Mouse (Mus musculus) kidney, postnatal 25 days (tissue): ENCODE results near the gene Zfyve19.

Experiments
- DNase-seq, 2 experiments: peaks; one replicate each; pipeline ENCODE4 v3.0.0; 2021; ENCODE audit warnings: mixed read lengths in 2 of 2

Gene Zfyve19

DNA sequence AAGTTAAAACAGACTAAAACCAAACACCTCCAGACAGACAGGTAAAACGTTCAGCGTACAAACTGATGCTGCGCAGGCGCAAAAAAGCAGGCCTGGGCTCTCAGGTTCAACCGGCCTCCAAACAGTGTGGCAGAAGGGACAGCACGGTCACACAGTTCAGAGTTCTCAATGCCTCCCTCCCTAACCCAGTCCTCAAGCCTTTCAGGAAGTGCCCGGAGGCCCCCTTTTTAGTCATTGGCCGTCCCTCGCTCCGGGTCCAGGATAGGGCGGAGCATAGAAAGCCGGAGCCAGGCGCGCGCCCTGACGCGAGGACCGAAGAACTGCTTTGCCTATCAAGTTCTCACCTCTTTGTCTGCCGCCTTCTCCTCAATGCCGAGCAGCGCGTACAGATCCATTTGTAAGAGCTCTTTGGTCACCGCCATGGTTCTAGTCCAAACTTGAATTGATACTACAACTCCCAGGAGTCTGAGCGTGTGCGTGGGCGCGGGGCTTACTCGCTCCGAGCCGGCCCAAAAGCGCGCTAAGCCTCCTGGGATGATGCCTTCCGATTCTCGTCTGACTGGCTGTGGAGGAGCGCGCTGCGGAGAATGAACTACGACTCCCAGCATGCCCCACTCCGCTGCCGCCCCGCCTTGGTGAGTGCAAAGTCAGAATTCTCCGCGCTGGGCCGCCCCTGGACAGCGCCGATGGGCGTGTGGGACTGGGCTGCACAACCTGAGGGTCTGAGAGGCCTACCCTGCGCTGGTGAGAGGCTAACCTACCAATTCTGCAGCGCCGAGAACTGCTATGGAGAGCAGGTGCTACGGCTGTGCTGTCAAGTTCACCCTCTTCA is at the start of gene Zfyve19, which contains the start of gene Dnajc17:
TSS of gene Zfyve19 (plus strand) at position 274 of the 832 bp plus-strand sequence.
TSS of gene Dnajc17 (minus strand) at position 452 of the 832 bp plus-strand sequence.
- DNase-seq = peak; percentile 96 to 98

DNA sequence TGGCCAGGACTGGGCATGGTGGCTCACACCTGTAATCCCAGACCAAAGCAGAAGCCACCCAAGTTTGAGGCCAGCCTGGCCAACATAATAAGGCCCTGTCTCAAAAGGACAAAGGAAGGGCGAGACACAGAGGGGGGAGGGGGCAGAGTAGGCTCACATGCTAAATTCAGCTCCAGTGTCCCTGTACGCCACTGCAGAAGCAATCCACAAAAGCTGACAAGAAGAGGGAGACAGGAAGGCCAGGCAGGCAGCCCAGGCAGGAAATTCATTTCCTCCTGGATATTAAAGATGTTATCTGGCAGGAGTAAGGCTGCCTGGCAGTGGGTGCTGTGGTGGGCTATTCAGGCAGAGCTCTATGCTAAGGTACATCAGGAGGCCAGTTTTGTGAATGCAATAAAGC is 47.2 kb upstream of the Zfyve19 start:
- DNase-seq = peak; percentile 57 to 78

DNA sequence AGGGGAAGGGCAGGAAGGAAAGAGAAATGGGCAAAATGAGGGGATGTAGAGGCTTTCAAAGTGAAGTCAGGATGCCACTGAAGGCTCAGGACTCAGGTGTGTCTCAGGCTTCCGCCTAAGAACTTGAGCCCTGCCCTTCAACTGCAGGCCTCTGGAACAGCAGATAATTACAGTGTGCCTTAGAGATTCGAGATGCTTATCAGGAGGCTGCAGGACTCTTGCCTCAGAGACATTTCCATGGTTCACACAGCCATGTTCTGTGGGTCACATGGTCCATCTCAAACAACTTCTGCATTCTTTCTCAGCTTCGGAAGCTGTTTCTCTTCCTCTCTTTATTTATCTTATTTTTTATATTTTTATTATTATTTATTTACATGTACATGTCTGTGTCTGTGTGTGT is 45.3 kb upstream of the Zfyve19 start:
- no peak for DNase-seq

DNA sequence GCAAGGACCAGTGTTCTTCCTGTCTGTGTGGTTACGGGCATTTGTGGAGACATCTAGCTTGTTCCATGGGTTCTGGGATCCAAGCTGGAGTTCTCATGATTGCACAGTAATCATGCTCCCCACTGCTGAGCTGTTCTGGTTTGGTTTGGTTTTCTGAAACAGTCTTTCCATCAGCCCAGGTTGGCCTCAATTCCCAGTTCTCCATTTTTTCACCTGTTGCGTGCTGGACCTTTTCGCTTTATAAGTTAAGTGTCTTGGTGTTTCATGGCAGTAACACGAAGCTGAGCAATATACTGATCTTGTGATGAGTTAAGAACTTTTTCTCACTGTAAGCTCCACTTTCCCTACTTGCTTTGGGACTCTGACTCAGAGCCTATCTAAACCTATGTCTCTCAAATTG is 44.4 kb upstream of the Zfyve19 start:
- no peak for DNase-seq

DNA sequence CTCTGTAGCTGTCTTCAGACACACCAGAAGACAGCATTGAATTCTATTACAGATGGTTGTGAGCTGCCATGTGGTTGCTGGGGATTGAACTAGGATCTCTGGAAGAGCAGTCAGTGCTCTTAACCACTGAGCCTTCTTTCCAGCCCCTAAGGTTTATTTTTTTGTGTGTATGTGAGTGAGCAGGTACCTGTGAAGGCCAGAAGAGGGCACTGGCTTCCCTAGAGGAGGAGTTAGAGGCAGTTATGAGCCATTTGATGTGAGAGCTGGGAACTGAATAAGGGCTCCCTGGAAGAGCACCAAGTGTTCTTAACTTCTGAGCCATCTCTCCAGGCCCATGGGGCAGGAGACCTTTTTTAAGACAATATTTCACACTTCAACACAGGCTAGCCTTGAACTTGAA is 43.0 kb upstream of the Zfyve19 start:
- DNase-seq = no peak

DNA sequence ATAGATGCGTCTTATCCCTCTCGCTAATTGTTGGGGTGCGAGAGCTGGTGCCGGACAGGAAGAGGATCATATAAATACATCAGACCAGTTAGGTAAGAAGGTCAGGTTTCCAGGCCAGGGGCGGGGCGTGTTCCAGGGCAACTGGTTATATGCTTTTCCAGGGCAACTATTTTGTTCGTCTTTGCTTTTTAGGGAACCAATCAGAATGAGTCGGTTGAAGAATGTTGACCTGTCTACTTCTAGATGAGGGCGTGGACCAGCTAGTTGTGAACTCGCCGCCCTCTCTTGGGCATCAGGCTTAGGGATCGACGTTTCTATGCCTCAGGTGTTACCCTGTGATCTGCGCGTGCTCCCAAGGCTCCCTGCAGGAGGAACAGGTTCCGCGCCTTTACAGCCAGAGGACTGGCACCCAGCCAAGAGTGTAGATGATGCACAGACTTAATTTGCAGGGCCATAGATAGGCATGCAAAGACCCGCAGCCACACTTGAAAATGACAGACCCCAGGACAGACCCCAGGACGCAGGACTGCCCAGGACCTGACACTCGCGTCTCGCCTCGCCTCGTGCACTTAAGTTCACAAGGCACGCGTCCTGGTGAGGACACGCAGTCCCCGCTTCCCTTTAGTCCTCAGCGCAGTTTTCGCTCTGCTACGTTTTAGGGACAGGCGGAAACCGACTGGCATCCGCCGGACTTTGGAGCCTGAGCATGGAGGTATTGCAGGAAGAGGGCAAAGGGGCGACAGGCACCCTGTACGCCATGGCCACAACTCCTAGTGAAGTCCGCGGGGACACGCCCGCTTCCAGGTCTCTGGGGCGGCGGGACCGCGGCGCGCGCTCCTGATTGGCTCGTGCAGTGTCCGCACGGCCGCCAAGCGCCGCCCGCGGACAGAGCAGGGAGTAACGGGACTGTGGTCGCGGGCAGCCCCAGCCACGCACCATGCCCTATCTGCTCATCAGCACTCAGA is 41.2 kb upstream of the Zfyve19 start, which contains the start of gene Gchfr:
TSS of gene Gchfr (plus strand) at position 873 of the 965 bp plus-strand sequence.
- peak; percentile 83 to 94 for DNase-seq

DNA sequence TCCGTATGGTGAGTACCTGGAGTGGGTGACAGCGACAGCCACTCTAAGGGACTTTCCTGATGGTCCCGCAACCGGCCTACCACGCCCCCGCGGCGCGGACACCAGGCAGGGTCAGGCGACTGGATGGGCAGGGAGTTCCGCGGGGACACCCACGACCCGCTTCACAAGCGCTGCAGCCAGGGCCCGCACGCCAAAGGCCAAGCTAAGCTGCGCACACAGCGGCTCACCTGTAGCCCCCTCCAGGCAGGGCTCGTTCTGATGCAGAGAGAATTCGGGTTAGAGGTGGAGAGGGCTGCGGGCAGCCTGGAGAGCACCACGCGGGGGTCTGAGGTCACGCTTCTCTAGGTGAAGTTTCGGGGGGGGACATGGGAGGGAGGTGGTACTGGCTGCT is 40.6 kb upstream of the Zfyve19 start:
- DNase-seq = no peak

DNA sequence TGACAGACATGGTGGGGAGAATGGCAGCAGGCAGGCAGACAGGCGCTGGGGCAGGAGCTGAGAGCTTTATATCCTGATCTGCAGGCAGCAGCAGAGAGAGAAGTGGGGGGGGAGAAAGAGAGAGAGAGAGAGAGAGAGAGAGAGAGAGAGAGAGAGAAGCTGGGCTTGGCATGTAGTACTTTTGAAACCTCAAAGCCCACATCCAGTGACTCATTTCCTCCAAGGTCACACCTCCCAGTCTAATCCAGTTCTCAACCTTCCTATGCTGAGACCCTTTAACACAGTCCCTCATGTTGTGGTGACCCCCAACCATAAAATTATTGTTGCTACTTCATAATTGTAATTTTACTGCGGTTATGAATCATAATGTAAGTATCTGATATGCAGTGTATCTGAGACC is 38.1 kb upstream of the Zfyve19 start:
- no peak for DNase-seq

DNA sequence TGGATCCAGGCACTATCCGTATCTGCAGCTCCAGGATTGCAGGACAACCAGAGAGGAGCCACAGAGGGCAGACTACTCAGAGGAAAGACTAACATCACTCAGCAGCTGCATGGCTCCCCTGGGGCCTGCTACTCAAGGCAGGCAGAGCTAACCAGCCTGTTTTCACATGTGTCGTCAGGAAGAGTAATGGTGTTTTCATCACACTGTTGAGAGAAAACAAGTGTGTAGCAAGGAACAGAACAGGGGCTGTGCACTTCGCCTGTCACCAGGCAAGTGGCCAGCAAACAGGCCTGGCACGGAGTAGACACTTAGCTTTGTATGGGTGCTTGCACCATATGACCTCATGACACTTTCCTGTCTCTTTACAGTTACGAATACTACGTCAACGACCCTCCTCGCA is 36.8 kb upstream of the Zfyve19 start:
- DNase-seq = no peak

DNA sequence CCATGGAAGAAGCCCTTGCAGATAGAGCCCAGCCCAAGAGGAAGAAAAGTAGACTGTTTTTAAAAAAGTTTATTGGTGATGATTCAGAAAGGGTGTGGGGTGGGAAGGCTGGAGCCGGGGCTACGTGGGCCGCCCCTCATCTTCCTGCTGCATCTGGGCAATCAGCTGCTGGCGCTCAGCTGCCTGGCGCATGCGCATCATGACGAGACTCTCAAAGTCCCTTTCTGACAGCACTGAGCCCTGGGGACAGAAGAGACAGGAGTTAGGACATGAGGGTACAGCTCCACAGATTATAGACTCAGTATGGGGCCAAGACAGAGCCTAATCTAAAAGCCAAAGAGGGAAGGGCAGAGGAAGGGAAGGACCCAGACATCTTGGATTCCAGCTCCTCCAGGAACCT is 36.0 kb upstream of the Zfyve19 start:
- no peak for DNase-seq

DNA sequence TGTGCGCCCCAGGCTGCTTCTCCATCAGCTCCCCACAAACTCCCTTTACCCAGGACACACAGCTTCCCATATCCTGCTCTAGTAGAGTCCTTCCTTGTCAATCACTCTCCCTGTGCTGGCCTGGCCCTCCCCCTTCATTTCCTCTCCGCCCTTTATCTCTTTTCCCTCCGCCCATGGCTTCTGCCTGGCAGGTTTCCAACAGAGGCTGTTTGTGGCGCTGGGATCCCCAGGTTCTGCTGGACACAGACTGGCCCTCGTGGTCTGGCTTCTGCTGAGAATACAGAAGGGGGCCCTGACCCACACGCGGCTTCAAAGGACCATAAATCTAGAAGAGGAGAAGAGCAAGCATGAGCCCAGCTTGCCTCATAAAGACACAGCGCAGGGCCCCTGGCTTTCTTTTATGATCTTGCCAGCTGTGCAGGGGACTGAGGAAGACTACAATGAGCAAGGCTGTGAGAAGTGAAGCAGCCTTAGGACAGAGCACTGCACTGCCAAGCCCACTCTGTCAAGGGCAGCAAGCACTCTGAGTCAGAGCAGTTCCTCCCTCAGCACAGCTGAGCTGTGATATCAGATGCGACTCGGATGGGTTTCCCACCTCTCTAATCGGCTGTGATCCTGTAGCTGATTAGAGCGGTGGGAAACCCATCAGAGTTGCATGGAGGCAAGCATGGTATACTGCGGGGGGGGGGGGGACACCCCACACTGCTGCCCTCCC is 35.4 kb upstream of the Zfyve19 start:
- peak; percentile 85 for DNase-seq

DNA sequence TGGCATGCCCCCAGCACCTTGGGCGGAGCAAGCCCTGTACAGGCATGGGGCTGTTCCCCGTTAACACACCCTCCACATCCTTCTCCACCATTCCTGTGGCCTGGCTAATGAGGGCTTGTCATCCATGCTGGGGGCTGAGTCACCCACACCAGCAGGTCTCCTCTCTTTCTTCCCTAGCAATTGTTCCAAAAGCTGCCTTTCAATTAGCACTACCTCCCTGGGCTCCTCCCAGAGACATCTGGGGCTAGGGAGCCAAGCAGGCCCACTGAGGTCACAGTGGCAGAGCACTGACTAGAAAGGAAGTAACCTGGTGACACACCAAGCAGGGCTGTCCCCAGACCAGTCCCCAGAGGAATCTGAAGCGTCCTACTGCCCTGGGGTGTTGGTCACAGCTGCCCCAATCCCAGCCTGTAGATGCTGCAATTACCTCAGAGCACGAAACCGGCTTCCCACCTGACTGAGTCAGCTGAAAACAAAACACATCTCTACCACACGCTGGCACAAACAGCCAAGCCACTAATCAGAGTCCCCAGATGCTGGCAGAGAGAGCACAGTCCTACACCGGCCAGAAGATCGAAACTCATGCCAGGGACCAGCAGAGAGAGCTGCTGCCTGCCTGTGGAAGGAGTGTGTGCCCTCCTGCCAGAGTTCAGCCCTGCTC is 34.3 kb upstream of the Zfyve19 start, which contains the start of gene Gm14137:
TSS of gene Gm14137 (plus strand) at position 519 of the 661 bp plus-strand sequence.
- DNase-seq = no peak

DNA sequence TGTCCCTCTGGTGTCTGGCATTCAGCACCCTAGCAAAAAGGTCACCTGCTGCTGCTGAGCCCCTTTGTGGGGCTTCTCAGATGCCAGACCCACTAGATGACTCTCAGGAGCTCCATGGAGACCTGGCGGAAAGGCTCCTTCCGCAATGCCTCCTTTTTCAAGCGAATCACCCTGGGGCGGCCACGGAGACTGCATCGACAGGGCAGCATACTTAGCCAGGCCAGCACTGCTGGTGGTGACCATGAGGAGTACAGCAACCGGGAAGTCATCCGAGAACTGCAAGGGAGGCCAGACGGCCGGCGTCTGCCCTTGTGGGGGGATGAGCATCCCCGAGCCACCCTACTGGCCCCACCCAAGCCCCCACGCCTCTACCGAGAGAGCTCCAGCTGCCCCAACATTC is 33.6 kb upstream of the Zfyve19 start:
- no peak for DNase-seq

DNA sequence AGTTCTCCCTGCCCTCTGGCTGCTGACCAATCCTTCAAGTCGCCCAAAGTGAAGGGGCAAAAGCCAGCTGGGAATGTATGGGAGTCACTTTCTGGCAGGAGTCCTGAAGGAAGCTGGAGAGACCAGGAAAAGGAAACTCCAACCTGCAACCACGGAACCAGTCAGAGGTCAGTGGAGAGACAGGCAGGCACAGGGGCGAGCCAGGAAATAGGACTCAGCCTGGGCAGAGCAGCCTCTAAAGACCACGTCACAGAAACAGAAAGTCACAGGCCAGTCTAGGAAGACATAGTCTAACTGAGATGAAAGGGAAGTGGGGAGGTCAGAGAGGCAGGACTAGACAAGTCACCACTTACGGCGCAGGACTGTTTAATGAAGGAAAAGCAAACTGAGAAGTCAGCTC is 32.8 kb upstream of the Zfyve19 start:
- DNase-seq = peak; percentile 35 to 62

DNA sequence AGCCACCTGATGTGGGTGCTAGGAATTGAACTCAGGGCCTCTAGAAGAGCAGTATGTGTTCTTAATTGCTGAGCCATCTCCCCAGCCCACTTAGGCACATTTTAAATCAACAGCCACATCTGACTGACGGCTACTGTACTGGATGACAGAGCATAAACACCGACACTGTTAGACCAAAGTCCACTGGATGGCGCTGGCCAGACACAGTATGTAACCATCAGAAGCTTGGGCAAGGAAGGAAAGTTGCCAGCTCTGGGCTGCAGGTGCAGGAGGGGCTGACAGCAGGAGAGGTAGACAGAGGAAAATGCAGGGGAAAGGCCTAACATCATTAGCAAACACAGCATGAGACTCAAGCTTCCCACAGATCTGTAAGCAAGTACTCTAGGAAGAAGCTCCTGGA is 31.7 kb upstream of the Zfyve19 start:
- peak; percentile 48 to 72 for DNase-seq

DNA sequence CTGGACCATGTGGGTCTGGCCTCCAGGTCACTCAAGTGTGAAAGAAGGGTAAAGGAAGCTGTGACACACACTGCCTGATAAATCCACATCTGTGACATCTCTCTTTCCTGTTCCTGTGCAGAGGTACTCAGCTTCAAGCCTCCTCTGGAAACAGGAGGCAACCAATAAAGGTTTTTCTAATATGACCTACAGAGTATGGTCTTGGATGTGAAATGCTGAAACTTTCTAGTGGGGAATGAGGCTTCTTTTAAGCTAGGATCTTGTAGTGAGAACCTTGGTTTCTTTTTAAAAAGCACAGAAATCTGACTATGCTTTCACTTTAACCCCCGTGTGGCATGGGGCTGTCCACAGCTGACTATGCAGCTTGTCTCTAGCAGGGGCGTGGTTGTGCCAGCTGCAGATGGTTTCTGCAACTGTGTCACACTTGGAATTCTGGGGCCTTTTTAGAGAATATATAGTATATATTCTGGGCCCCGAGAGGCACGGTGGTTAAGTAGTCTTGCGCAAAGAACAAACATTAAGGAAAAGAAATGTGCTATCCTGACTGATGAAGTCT is 31.0 kb upstream of the Zfyve19 start:
- DNase-seq = no peak

DNA sequence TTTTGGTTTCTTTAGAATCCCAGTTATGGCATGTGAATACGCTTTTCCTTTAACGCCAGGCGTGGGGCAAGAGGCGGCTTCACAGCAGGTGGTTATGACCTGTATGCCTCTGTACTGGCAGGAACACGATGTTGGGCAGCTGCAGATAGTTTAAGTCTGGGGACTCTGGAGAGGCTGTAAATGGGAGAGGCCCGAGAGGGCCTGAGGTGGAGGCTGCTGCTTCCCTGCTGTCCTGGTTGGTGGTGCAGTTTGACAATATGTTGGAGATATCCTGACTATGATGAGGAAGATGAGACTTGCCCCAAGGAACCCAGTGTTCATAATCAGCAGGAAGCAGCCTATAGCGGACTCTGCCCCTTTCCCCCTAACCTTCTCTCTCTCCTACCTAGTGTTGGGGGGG is 25.5 kb upstream of the Zfyve19 start:
- DNase-seq = no peak

DNA sequence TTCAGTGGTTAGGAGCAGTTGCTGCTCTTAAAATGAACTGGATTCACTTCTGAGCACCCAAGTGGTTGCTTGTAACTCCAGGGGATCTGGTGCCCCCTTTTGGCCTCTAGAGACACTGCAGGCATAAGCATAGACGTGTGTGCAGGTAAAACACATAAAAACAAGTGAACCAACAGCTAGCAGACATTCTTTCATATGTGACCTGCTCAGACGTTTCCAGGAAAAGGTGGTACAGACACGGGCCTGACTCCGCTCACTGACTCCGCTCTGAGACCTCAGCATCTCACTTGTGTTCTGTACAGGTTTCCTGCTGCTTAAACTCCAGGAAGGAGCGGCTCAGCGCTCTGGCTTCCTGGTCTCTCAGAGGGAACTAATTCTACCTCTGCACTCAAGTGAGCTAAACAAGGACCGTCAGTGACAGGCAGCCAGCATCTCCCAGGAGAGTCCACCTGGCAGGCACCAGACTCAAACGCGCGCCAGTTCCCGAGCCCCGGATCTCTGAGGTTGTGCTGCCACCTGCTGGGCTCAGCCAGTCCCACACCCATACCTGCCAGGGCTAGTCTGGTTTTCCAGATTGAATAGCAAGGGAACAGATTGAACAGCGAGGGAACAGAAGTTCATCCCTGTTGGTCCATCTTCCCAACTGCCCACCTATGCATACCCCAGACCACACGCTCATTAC is 19.2 kb upstream of the Zfyve19 start:
- DNase-seq = peak; percentile 86 to 91

DNA sequence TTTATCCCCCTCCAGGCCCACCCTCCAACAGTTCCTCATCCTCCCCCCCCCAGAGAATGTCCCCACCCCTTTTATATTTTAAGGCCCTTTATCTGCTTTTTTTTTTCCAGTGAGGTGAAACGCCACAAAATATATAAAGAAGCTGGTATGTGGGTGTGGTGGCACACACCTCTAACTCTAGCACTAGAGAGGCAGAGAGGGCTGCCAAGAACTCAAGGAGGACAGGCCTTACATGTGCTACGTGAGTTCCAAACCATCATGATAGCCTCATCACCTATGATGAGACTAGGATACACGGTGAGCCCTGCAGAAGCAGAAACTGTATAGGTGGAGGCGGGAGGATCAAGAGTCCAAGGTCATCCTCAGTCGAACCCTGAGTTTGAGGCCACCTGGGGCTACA is 17.4 kb upstream of the Zfyve19 start:
- DNase-seq = no peak

DNA sequence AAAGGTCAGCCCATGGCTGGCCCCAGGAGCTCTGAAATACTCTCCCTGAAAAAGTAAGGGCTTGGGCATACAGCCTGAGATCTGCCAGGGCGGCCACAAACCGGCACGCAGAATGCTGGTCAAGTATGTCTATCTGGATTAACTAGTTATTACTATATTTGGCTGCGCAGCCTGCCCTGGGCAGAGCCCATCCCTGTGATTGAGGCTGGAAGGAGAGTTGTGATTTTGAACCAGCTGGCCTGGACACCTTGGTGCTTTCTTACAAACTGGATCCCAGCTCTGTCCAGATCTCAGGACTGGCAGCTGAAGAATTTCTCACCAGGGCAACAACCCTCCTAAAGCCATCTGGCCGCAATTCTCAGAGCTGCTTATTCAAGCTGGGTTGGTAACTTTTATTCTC is 14.3 kb upstream of the Zfyve19 start:
- no peak for DNase-seq
